9 mouse cellular contexts compared by ENCODE assay signal in the genomic region with DNA sequence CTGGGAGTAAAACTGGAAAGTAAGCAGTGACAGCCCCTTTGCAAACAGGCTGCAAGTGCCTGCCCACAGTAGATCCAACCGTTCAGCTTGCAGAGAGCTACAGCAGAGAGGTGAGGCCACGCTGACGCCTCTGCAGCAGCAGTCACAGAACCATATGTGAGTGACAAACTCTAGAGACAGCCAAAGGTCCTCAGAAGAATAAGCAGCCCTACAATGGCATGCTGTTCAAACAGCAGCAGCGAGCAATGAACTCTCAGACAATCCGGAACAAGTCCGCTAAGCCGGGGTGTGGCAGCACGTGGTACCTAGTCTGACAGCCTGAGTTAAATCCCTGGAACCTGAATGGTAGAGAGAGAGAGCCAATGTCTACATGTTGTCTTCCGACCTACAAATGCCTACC. TPM values are rescaled to one million over a fixed set of nuclear protein-coding genes. Genes with fewer than 3 reads are reported as not detected.
DNase-seq lines count a peak whose midpoint lies in the region; ATAC-seq lines count a peak whose summit lies in the region.
"Had no signal": no experiment of that assay in that cellular context is flagged by ENCODE, and none has a peak within 500 bp of the region (broad histone marks: within the 10 kb centered on the region; RNA-seq: fewer than 3 reads in every experiment).

No protein-coding gene starts in this region.

- peaks cover 57% of the 10 kb centered on the region for H3K4me1 ChIP-seq in heart, embryonic 10.5 days
- peaks cover 78% of the 10 kb centered on the region for H3K4me1 ChIP-seq in megakaryocyte, embryonic 14.5 days
- H3K4me1 ChIP-seq in hindbrain, embryonic 13.5 days (replicated peaks), result peaks cover 67% of the 10 kb centered on the region
- peaks cover 70% of the 10 kb centered on the region for H3K4me1 ChIP-seq in neural tube, embryonic 13.5 days (replicated peaks)

- H3K4me3 ChIP-seq in heart, embryonic 10.5 days, result peak overlapping the region; percentile 34; the same call in 1 of the 2 replicates
- H3K4me3 ChIP-seq in megakaryocyte, embryonic 14.5 days (replicated peaks), result peak overlapping the region; percentile 92
- H3K4me3 ChIP-seq in hindbrain, embryonic 13.5 days, result peak overlapping the region; percentile 10; the same call in 1 of the 2 replicates
- H3K4me3 ChIP-seq in neural tube, embryonic 13.5 days, result no peak overlapping the region

- 0 out of 2 replicates have a peak overlapping the region, but pooled peaks have one; percentile 0 for H3K9ac ChIP-seq in hindbrain, embryonic 13.5 days
- H3K9ac ChIP-seq in neural tube, embryonic 13.5 days, result 0 out of 2 replicates have a peak overlapping the region, but pooled peaks have one; percentile 12

- no peaks in the 10 kb centered on the region for H3K9me3 ChIP-seq in heart, embryonic 10.5 days
- H3K9me3 ChIP-seq in megakaryocyte, embryonic 14.5 days, result no peaks in the 10 kb centered on the region
- H3K9me3 ChIP-seq in hindbrain, embryonic 13.5 days, result no peaks in the 10 kb centered on the region
- no peaks in the 10 kb centered on the region for H3K9me3 ChIP-seq in neural tube, embryonic 13.5 days

- intact Hi-C loops in heart, postnatal 10 days (cut with DNase I), result no loop called here

- H3K27me3 ChIP-seq in heart, embryonic 10.5 days (ENCODE audit: insufficient read depth, poor library complexity, severe bottlenecking), result no peaks in the 10 kb centered on the region
- H3K27me3 ChIP-seq in megakaryocyte, embryonic 14.5 days (replicated peaks), result no peaks in the 10 kb centered on the region
- H3K27me3 ChIP-seq in hindbrain, embryonic 13.5 days, result 0 out of 2 replicates have a peak, but pooled peaks cover under 1% of the 10 kb centered on the region
- H3K27me3 ChIP-seq in neural tube, embryonic 13.5 days, result no peaks in the 10 kb centered on the region

- H3K27ac ChIP-seq in heart, embryonic 10.5 days, result 0 out of 2 replicates have a peak overlapping the region, but pooled peaks have one; percentile 12
- H3K27ac ChIP-seq in hindbrain, embryonic 13.5 days, result no peak overlapping the region
- H3K27ac ChIP-seq in neural tube, embryonic 13.5 days (replicated peaks), result no peak overlapping the region

- no peaks in the 10 kb centered on the region for H3K36me3 ChIP-seq in heart, embryonic 10.5 days
- H3K36me3 ChIP-seq in megakaryocyte, embryonic 14.5 days (replicated peaks; ENCODE audit: low read length), result peaks cover 35% of the 10 kb centered on the region
- H3K36me3 ChIP-seq in hindbrain, embryonic 13.5 days, result no peaks in the 10 kb centered on the region
- H3K36me3 ChIP-seq in neural tube, embryonic 13.5 days, result no peaks in the 10 kb centered on the region

- DNase-seq in heart, embryonic 10.5 days (ENCODE audit: low spot score), result peak; percentile 68
- DNase-seq in heart, postnatal 10 days, result no peak
- DNase-seq in kidney, postnatal 25 days, result no peak
- DNase-seq in right cerebral cortex, postnatal 10 days (ENCODE audit: low spot score in 2 of 2), result no peak

- ATAC-seq in megakaryocyte, adult 5-6 weeks (ENCODE audit: poor library complexity, severe bottlenecking), result no peak
- ATAC-seq in hindbrain, embryonic 13.5 days (ENCODE audit: low FRiP score), result no peak
- no peak for ATAC-seq in neural tube, embryonic 13.5 days (ENCODE audit: low read depth)
- ATAC-seq: CD4-positive, CD25-positive, alpha-beta regulatory T cell, adult 4 months had no signal

- 70% methylated on average over 9 of the region's 9 CpGs for WGBS in heart, embryonic 10.5 days
- 82% methylated on average over 9 of the region's 9 CpGs for WGBS in hindbrain, embryonic 13.5 days
- 78% methylated on average over 9 of the region's 9 CpGs for WGBS in neural tube, embryonic 13.5 days

- peak overlapping the region; percentile 34 for H3K4me2 ChIP-seq in hindbrain, embryonic 13.5 days
- peak overlapping the region; percentile 26 for H3K4me2 ChIP-seq in neural tube, embryonic 13.5 days

RNA-seq across cellular contexts. Expression of a gene that starts 2.0 kb away (rescaled TPM):
- polyA plus RNA-seq in heart, embryonic 10.5 days (2016; fragmentation: Nextera tagmentation; extraction: Ambion mirVana), result 27.2 and 27.8 TPM in 2 replicates
- 100 to 1,000 TPM; 102 to 158 TPM for total RNA-seq in heart, postnatal 10 days (2021)
- polyA plus RNA-seq in megakaryocyte, embryonic 14.5 days (2012; ENCODE audit: insufficient read depth, low replicate concordance), result 45.4 and 67.9 TPM in 2 replicates
- 20.1 and 20.2 TPM in 2 replicates for total RNA-seq in megakaryocyte, adult 5-6 weeks (2015)
- total RNA-seq in megakaryocyte, adult 5-6 weeks (2017), result 37.8 and 40.9 TPM in 2 replicates
- 23.1 and 23.6 TPM in 2 replicates for polyA plus RNA-seq in hindbrain, embryonic 13.5 days (2015; fragmentation: Nextera tagmentation; extraction: Ambion mirVana)
- 17.2 and 19.4 TPM in 2 replicates for polyA plus RNA-seq in neural tube, embryonic 13.5 days (2015; fragmentation: Nextera tagmentation; extraction: Ambion mirVana)

RNA-seq across cellular contexts. Expression of a gene that starts 15.1 kb away (rescaled TPM):
- 463 and 580 TPM in 2 replicates for polyA plus RNA-seq in heart, embryonic 10.5 days (2016; fragmentation: Nextera tagmentation; extraction: Ambion mirVana)
- total RNA-seq in heart, postnatal 10 days (2021), result 100 to 1,000 TPM; 729 to 779 TPM
- 95.5 and 547 TPM in 2 replicates for polyA plus RNA-seq in megakaryocyte, embryonic 14.5 days (2012; ENCODE audit: insufficient read depth, low replicate concordance)
- total RNA-seq in megakaryocyte, adult 5-6 weeks (2015), result 1,545 and 1,566 TPM in 2 replicates
- 945 and 954 TPM in 2 replicates for total RNA-seq in megakaryocyte, adult 5-6 weeks (2017)
- polyA plus RNA-seq in hindbrain, embryonic 13.5 days (2015; fragmentation: Nextera tagmentation; extraction: Ambion mirVana), result 427 and 429 TPM in 2 replicates
- polyA plus RNA-seq in neural tube, embryonic 13.5 days (2015; fragmentation: Nextera tagmentation; extraction: Ambion mirVana), result 425 and 431 TPM in 2 replicates

RNA-seq across cellular contexts. Expression of a gene that starts 30.8 kb away (rescaled TPM):
- 3.9 and 4.8 TPM in 2 replicates for polyA plus RNA-seq in heart, embryonic 10.5 days (2016; fragmentation: Nextera tagmentation; extraction: Ambion mirVana)
- total RNA-seq in heart, postnatal 10 days (2021), result 10 to 100 TPM; 24.0 to 24.4 TPM
- polyA plus RNA-seq in megakaryocyte, embryonic 14.5 days (2012; ENCODE audit: insufficient read depth, low replicate concordance), result 8.6 and 14.0 TPM in 2 replicates
- total RNA-seq in megakaryocyte, adult 5-6 weeks (2015), result 12.0 and 17.0 TPM in 2 replicates
- total RNA-seq in megakaryocyte, adult 5-6 weeks (2017), result 8.6 and 15.2 TPM in 2 replicates
- polyA plus RNA-seq in hindbrain, embryonic 13.5 days (2015; fragmentation: Nextera tagmentation; extraction: Ambion mirVana), result 15.0 and 17.2 TPM in 2 replicates
- 14.7 and 17.3 TPM in 2 replicates for polyA plus RNA-seq in neural tube, embryonic 13.5 days (2015; fragmentation: Nextera tagmentation; extraction: Ambion mirVana)
